Mouse (Mus musculus) C2C12 (cell line): Measurements from ENCODE around the gene Otud3.

Source experiments
- CTCF ChIP-seq: IDR thresholded peaks from one replicate; pipeline ENCODE4 v1.5.1; 2011; ENCODE audit not compliant: control insufficient read depth, insufficient read depth, insufficient read length
- MAX ChIP-seq: IDR thresholded peaks from one replicate; pipeline ENCODE4 v1.6.1; 2011; ENCODE audit warnings: mild to moderate bottlenecking, control low read depth
- MYOG ChIP-seq: IDR thresholded peaks from one replicate; pipeline ENCODE4 v1.6.1; 2011; ENCODE audit not compliant: control insufficient read depth, insufficient read length; ENCODE audit errors: extremely low read depth
- USF1 ChIP-seq: IDR thresholded peaks from one replicate; pipeline ENCODE4 v1.6.1; 2011; ENCODE audit warnings: low read depth, mild to moderate bottlenecking, control low read depth, moderate library complexity

GRCm38 (mm10) chr4:138865991-138866390 lies 47.8 kb downstream of the Otud3 start:
- TF ChIP-seq USF1: no peak
- TF ChIP-seq CTCF: no peak
- no peak for TF ChIP-seq MYOG
- no peak for TF ChIP-seq MAX
